Mouse (Mus musculus) kidney, adult 2 months (tissue): ENCODE measurements around the gene Lancl3. TPM values are rescaled to one million over a fixed set of nuclear protein-coding genes. Genes with fewer than 3 reads are reported as not detected.
A peak's percentile ranks its signal among the peaks of the same experiment; 100 is the strongest.

ENCODE experiments used
- DNase-seq: peaks from one replicate; pipeline ENCODE4 v3.0.0; 2021
- H3K27ac ChIP-seq: fragments of 200-500 bp; 2 replicates; pipeline ENCODE4 v1.5.1; 2012; ENCODE audit warnings: low read depth, low read length, control low read depth, inconsistent platforms; ENCODE audit not compliant: insufficient read depth
- H3K27me3 ChIP-seq: fragments of 200-500 bp; replicated peaks from 2 replicates; pipeline ENCODE4 v1.6.1; 2012; ENCODE audit warnings: mild to moderate bottlenecking, moderate library complexity, low read length, inconsistent platforms; ENCODE audit not compliant: control insufficient read depth, insufficient read depth
- H3K36me3 ChIP-seq: fragments of 200-500 bp; 2 replicates; pipeline ENCODE4 v1.6.1; 2012; ENCODE audit warnings: mild to moderate bottlenecking, moderate library complexity, low read length, inconsistent platforms; ENCODE audit not compliant: control insufficient read depth, insufficient read depth
- H3K4me1 ChIP-seq: fragments of 200-500 bp; 2 replicates; pipeline ENCODE4 v1.6.1; 2011; ENCODE audit warnings: low read length; ENCODE audit not compliant: control insufficient read depth, insufficient read depth
- H3K4me3 ChIP-seq: fragments of 200-500 bp; 2 replicates; pipeline ENCODE4 v1.5.1; 2011; ENCODE audit warnings: mild to moderate bottlenecking, low read depth, low read length, control low read depth; ENCODE audit not compliant: insufficient read depth
- CTCF ChIP-seq: fragments of 200-500 bp; conservative IDR thresholded peaks from 2 replicates; pipeline ENCODE4 v1.5.1; 2011; ENCODE audit warnings: low read depth, mild to moderate bottlenecking, control low read depth, low read length, moderate library complexity, mixed read lengths; ENCODE audit not compliant: insufficient read depth, insufficient read length
- POLR2A ChIP-seq: fragments of 200-500 bp; IDR thresholded peaks from one replicate; pipeline ENCODE4 v1.6.1; 2011; ENCODE audit warnings: low read depth, low read length, control low read depth
- WGBS: fragments of 180-500 bp; shearing (Covaris S2); methylation state at CpG from one replicate; pipeline ENCODE4 v1.1.7; 2018; 5-methylcytosine and 5-hydroxymethylcytosine counted together
- polyA plus RNA-seq: library from polyadenylated mRNA; depleted of rRNA; stranded (reverse); fragments of >200 nt; gene quantifications from 2 replicates; pipeline ENCODE4 v1.2.3, GENCODE M21; 2012; rRNA removed

Gene Lancl3
- polyA plus RNA-seq: 0.50 and 0.72 TPM in 2 replicates

DNA sequence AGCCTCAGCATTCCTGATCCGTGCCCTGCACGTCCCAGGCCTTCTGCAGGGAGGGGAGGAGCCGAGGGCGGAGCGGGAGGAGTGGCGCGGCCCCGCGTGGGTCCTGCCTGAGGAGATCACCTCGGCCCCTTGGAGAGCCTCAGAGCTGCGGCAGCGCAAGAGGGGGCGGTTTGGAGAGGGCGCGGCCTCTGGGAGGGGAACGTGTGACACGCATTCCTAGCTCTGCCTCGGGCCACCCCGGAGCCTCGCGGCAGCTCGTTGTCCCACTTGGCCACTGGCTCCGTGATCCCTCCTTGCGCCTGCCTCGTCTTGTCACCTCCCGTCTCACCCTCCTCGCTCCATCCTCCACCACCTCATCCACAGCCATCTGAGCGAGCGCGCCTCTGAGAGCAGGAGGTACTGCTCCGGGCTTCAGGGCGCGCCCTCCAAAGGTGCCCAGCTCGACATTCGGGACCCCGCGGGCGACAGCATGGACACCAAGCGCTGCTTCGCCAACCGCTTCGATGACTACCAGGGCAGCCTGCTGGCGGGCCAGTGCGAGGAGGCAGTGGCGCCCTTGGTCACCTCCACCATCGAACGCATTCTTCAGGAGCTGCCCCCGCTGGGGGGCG lies at the start of gene Lancl3:
Lancl3 (plus strand) TSS at position 142 of the 611 bp plus-strand sequence.
- under 1% methylated on average over 44 of the region's 49 CpGs for WGBS
- H3K4me3 ChIP-seq: peak within 1 kb of the TSS; percentile 59
- TF ChIP-seq POLR2A (no peak), CTCF (no peak)
- H3K36me3 ChIP-seq: no peaks in the 10 kb centered on the region
- H3K4me1 ChIP-seq: 0 out of 2 replicates have a peak, but pooled peaks cover 3% of the 10 kb centered on the region
- H3K27me3 ChIP-seq: no peaks in the 10 kb centered on the region
- H3K27ac ChIP-seq: peak within 1 kb of the TSS; percentile 52; the same call in 1 of the 2 replicates
- peak; percentile 52 for DNase-seq

DNA sequence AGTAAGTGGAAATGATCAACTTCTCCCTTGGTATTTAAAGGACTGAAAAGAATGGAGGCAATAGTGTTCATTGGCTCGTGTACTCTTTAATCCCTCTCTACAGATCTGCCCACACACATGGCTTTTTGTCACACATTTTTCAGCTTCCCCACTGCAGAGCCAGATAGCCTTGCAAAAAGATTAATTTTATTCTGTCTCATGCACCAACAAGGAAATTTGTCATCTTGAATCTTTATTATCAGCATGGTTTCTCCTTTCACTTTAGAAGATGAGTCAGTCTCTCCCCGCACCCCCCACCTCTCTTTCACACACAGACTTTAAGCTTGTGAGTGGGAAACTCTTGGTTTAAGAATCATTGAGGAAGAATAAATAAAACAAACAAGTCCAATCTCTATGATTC lies 20.7 kb upstream of the Lancl3 start:
- Histone ChIP-seq H3K4me3 (no peak overlapping the region), H3K4me1 (no peaks in the 10 kb centered on the region), H3K27me3 (no peaks in the 10 kb centered on the region), H3K36me3 (no peaks in the 10 kb centered on the region), H3K27ac (no peak overlapping the region)
- 71% methylated on average over 2 of the region's 2 CpGs for WGBS
- DNase-seq: no peak
- TF ChIP-seq CTCF: no peak
- TF ChIP-seq POLR2A: no peak

DNA sequence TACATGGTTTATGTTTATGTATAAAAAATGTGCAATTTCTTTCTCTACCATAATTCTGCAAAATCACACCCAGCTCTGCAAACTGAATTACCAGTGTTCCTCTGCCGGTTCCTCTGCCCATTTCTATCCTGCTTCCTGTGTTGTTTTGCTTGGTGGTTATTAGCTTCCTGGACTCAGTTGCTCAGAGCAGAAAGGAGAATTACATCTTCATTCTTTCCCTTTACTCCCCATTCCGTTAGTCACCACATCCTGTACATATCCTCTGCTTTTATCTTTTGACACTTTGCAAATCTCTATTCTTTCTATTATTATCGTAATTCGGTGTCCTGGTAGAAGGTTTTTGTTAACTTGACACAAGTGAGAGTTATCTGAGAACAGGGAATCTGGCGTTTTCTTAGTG lies 18.1 kb upstream of the Lancl3 start:
- Histone ChIP-seq H3K27ac (no peak overlapping the region), H3K36me3 (no peaks in the 10 kb centered on the region), H3K4me1 (no peaks in the 10 kb centered on the region), H3K27me3 (no peaks in the 10 kb centered on the region), H3K4me3 (no peak overlapping the region)
- WGBS: 74% methylated on average over 5 of the region's 5 CpGs
- no peak for TF ChIP-seq CTCF
- no peak for TF ChIP-seq POLR2A
- DNase-seq: no peak

DNA sequence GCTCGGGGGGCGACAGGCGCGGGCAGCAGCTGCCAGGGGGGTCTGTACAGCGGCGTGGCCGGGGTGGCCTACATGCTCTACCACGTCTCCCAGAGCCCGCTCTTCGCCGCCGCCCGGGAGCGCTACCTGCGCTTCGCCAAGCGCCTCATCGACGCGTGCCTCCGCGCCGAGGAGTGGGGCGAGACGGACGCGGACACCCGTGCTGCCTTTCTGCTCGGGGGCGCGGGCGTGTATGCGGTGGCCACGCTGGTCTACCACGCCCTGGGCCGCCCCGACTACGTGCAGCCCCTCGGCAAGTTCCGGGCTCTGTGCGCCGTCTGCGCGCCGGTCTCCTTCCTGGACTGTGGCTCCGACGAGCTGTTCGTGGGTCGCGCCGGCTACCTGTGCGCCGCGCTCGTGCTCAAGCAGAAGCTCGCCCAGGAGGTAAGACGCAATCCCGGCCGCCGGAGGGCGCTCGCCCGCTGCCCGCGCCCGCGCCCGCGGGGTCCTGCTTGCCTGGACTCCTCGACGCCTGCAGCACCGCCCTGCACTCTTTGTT lies 747 bp downstream of the Lancl3 start:
- 0 out of 2 replicates have a peak, but pooled peaks cover 3% of the 10 kb centered on the region for H3K4me1 ChIP-seq
- no peaks in the 10 kb centered on the region for H3K27me3 ChIP-seq
- H3K36me3 ChIP-seq: no peaks in the 10 kb centered on the region
- DNase-seq: peak; percentile 56
- peak overlapping the region; percentile 59 for H3K4me3 ChIP-seq
- H3K27ac ChIP-seq: peak overlapping the region; percentile 43; the same call in 1 of the 2 replicates
- WGBS: 0% methylated on average over 30 of the region's 72 CpGs
- no peak for TF ChIP-seq POLR2A
- 0 out of 2 replicates have a peak, but pooled peaks have one; percentile 18 for TF ChIP-seq CTCF

DNA sequence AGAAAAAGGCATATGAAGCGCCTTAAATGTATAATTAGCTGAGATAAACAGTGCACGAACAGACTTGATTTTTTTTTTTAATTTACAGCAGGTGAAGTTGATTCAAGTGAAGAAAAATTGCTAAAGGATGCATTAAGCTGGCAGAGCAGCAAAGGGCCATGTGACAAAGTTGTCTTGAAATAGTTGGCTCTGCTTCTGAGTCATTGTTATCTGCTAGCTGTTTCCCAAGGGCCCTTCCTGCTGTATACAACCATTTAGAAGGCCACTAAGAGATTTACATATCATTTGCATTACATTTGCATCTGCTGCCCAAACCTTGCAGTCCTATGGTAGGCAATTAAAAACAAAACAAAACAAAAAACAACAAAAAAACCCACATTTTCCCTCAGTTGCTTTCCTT lies 2.3 kb downstream of the Lancl3 start:
- TF ChIP-seq CTCF (no peak), POLR2A (no peak)
- Histone ChIP-seq H3K4me1 (0 out of 2 replicates have a peak, but pooled peaks cover 3% of the 10 kb centered on the region), H3K4me3 (no peak overlapping the region), H3K27ac (peak overlapping the region; percentile 64), H3K27me3 (no peaks in the 10 kb centered on the region), H3K36me3 (no peaks in the 10 kb centered on the region)
- 76% methylated on average over 2 of the region's 2 CpGs for WGBS
- DNase-seq: peak; percentile 5

DNA sequence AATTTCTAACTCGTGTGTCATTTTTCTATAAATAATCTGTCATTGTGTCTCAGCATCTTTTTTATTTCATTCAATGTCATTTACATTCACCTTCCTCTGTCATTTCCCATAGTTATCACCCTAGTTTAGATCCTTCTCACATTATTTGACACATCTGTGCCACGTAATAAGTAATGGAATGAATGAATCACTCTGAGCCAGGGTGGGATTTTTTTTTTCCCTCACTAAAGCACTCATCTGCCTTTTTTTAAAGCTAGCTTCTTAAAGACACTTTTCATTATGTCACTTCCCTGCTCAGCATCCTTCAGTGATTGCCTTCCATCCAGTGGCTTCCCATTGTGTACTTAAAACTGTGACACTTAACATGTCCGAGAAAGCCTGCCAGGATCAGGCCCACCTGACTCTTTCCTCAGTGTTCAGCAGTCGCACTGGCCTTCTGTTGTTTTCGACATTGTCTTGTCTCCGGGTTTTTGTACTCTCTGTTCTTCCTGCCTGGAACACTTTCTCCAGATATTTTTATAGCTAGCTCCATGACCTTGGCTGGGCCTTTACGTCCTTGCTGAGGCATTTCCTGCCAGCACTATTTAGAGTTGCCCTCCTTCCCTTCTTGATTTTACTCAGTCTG lies 3.2 kb downstream of the Lancl3 start:
- TF ChIP-seq POLR2A (no peak), CTCF (no peak)
- Histone ChIP-seq H3K27ac (peak overlapping the region; percentile 85), H3K4me3 (no peak overlapping the region), H3K4me1 (0 out of 2 replicates have a peak, but pooled peaks cover 3% of the 10 kb centered on the region), H3K27me3 (no peaks in the 10 kb centered on the region), H3K36me3 (no peaks in the 10 kb centered on the region)
- DNase-seq: peak; percentile 54
- WGBS: 29% methylated on average over 7 of the region's 7 CpGs

DNA sequence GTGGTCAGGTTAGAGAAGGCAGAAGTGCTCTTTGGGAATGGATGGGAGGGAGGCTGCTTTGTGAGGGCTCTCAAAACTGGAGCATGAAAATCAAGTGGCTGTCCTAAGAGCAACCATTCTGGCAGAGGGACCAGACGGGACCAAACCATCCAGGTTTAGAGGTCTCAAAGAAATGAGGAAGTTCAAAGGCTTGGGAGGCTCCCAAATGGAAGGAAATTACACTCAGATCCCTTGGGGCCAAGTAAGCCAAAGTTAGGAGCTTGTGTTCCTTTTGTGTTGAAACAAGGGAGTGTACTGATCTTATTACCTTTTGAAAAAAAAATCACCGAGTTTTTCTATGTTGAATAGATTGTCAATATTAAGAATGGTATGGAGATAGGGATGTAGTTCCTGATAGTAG lies 5.4 kb downstream of the Lancl3 start:
- Histone ChIP-seq H3K4me3 (no peak overlapping the region), H3K27me3 (no peaks in the 10 kb centered on the region), H3K36me3 (no peaks in the 10 kb centered on the region), H3K4me1 (0 out of 2 replicates have a peak, but pooled peaks cover 3% of the 10 kb centered on the region), H3K27ac (no peak overlapping the region)
- 36% methylated on average over 2 of the region's 2 CpGs for WGBS
- DNase-seq: peak; percentile 29
- TF ChIP-seq CTCF (no peak), POLR2A (no peak)
